Mouse (Mus musculus) ovary, postnatal 36 days (tissue): ENCODE data around the gene Fgf11.

Source experiments
- DNase-seq: peaks from one replicate; pipeline ENCODE4 v3.0.0; 2022; ENCODE audit warnings: low spot score, mixed read lengths

Gene Fgf11

DNA sequence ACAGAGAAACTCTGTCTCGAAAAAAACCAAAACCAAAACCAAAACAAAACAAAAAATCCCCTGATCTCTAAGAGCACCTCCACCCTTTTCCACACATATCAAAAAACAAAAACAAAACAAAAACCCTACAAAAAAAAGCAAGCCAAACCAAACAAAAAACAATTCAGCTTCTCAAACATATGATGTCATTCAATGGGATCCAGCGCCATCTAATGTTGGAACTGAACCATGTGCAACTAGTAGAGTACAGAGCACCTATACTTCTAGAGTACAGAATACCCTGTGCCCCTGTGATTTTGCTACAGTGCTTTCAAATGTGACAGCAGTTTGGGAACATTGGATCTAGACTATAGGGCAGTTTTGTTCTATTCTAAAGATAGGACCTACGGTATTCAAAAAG lies 47.0 kb downstream of the Fgf11 start:
- no peak for DNase-seq

DNA sequence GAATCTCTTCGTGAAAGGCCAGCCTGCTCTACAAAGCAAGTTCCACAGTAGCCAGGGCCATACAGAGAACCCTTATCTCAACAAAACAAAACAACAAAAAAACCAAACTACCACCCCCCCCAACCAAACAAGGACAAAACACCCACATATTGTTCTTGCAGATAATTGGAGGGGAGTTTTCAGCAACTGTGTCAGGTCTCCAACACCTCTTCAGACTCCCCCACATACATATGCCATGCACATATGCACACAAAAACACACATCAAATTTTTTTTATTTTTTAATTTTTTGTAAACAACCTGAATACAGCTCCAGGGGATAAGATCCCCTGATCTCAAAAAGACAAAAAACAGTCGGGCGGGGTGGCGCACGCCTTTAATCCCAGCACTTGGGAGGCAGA lies 47.4 kb downstream of the Fgf11 start:
- DNase-seq: no peak

DNA sequence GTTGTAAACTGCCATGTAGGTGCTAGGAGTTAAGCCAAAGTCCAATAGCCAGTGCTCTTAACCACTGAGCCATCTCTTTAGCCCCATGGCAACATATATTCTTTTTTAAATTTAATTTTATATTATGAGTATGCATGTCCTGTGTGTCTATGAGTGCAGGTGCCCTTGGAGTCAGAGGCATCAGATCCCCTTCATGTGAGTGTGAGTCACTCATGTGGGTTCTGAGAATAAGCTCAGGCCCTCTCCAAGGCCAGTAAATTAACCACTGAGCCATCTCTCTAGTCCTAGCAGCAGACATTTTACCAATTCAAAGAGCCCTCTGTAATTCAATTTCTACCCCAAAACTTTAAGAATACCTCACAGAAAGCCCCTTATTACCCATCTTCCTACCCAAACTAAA lies 49.0 kb downstream of the Fgf11 start:
- no peak for DNase-seq

DNA sequence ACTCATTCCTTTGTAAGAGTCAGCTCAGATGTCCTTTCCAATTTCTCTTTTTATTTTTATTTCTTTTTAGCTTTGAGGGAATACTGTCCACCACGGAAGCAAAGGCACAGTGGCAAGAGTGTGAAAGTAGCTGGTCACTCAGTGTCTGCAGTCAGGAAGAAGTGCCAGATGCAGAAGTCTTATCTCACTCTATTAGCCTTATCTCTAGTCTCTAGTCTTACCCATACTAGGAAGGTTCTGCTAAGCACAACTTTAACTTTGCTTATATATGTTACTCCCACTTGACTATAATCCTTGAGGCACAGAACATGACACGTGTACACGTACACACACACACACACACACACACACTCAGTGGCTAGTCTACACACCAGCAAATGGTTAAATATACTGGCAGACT lies 50.0 kb downstream of the Fgf11 start:
- no peak for DNase-seq
